Mouse (Mus musculus) liver, embryonic 16.5 days (tissue): ENCODE measurements around the gene Hk3. TPM values are rescaled to one million over a fixed set of nuclear protein-coding genes. Genes with fewer than 3 reads are reported as not detected.
A peak's percentile ranks its signal among the peaks of the same experiment; 100 is the strongest.

ENCODE experiments used
- ATAC-seq: fragments of 200-750 bp; cut with Nextera tagmentation; 2 replicates; pipeline ENCODE4 v1.8.0; 2017; ENCODE audit warnings: low read depth, mild to moderate bottlenecking, moderate number of reproducible peaks, moderate library complexity
- H3K27ac ChIP-seq: fragments of 300-500 bp; sonication (generic); 2 replicates; pipeline ENCODE4 v1.5.1; 2014; ENCODE audit warnings: mild to moderate bottlenecking, low read length
- H3K27me3 ChIP-seq: fragments of 300-500 bp; sonication (generic); 2 replicates; pipeline ENCODE4 v1.6.1; 2014; ENCODE audit warnings: low read depth, low read length, mixed read lengths; ENCODE audit not compliant: control insufficient read depth, insufficient read depth
- H3K36me3 ChIP-seq: fragments of 300-500 bp; sonication (generic); 2 replicates; pipeline ENCODE4 v1.6.1; 2014; ENCODE audit warnings: mild to moderate bottlenecking; ENCODE audit not compliant: control insufficient read depth, insufficient read depth
- H3K4me1 ChIP-seq: fragments of 300-500 bp; sonication (generic); 2 replicates; pipeline ENCODE4 v1.6.1; 2014; ENCODE audit warnings: low read depth, low read length, mixed read lengths; ENCODE audit not compliant: control insufficient read depth
- H3K4me2 ChIP-seq: fragments of 300-500 bp; sonication (generic); 2 replicates; pipeline ENCODE4 v1.6.1; 2014; ENCODE audit warnings: low read depth, low read length, mixed read lengths
- H3K4me3 ChIP-seq: fragments of 300-500 bp; sonication (generic); 2 replicates; pipeline ENCODE4 v1.5.1; 2014; ENCODE audit warnings: low read depth, mild to moderate bottlenecking, low read length
- H3K9ac ChIP-seq: fragments of 300-500 bp; sonication (generic); 2 replicates; pipeline ENCODE4 v1.6.1; 2014; ENCODE audit warnings: low read depth, low read length
- H3K9me3 ChIP-seq: fragments of 300-500 bp; sonication (generic); replicated peaks from 2 replicates; pipeline ENCODE4 v1.6.1; 2016; ENCODE audit warnings: low read length; ENCODE audit not compliant: control insufficient read depth
- WGBS: fragments of 180-500 bp; shearing (Covaris S2); extraction: QIAGEN DNeasy Blood & Tissue Kit; methylation state at CpG from one replicate; pipeline ENCODE4 v1.1.7; 2014; ENCODE audit not compliant: insufficient replicate concordance; 5-methylcytosine and 5-hydroxymethylcytosine counted together
- polyA plus RNA-seq: library from polyadenylated mRNA; unstranded; fragments of >200 nt; fragmentation: Nextera tagmentation; extraction: Ambion mirVana; gene quantifications from 2 replicates; pipeline ENCODE4 v1.2.1, GENCODE M21; 2015

The Hk3 gene
- polyA plus RNA-seq, result 7.0 and 8.3 TPM in 2 replicates

DNA sequence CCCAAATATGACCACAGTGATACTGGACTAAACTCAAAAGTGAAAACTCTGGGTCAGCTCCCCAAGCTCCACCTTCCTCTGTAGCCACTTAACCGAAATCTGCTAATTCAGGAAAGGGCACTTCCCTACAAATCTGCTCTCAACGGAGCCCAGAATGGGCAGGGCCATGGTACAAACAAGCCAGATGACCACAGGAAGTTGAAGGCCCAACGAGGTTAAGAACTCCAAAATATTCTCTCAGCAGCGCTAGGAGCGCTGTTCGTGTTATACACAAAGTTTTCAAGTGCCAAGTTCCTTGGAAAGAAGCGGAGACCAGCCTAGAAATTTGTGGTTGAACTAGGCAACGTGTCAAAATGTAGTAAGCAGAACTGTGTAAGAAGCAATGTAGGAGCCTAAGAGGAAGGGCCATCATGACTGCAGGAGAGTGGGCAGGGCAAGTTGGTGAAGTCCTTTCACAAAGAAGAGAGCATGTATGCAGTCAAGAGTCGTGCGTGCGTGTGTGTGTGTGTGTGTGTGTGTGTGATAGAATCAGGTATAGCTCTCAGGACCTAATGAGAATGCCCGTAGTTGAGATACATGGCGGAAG, at the start of gene Hk3:
Hk3 (minus strand) TSS at position 192 of the 586 bp plus-strand sequence.
- H3K36me3 ChIP-seq, result no peaks in the 10 kb centered on the region
- H3K4me3 ChIP-seq, result no peak within 1 kb of the TSS
- no peak within 1 kb of the TSS for H3K9ac ChIP-seq
- H3K27ac ChIP-seq, result peak within 1 kb of the TSS; percentile 53
- WGBS, result 53% methylated on average over 13 of the region's 13 CpGs
- no peak; the same call in 1 of the 2 replicates for ATAC-seq
- H3K9me3 ChIP-seq, result no peaks in the 10 kb centered on the region
- H3K4me2 ChIP-seq, result no peak within 1 kb of the TSS; the same call in 1 of the 2 replicates
- H3K4me1 ChIP-seq, result no peaks in the 10 kb centered on the region; the same call in 1 of the 2 replicates
- no peaks in the 10 kb centered on the region for H3K27me3 ChIP-seq

DNA sequence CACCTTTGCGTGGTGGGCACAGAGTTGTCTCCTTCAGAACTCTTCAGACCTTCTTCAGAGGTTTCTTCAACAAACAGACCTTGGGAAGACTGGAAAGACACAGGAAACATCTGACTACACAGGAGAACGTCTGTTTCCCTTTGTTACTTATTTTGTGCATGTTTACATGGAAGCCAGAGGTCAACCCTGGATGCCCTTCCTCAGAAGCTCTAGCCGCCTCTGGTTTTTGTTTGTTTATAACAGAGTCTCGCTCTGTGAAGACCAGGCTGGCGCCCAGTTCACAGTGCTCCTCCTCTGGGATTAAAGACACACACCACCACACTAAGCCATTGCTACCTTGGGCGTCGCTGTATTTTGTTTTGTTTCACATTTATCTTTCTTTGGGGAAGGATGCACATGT, 48.5 kb upstream of the Hk3 start:
- 63% methylated on average over 7 of the region's 7 CpGs for WGBS
- Histone ChIP-seq H3K36me3 (no peaks in the 10 kb centered on the region), H3K9me3 (no peaks in the 10 kb centered on the region), H3K27me3 (no peaks in the 10 kb centered on the region), H3K4me1 (no peaks in the 10 kb centered on the region), H3K4me3 (no peak overlapping the region), H3K4me2 (no peak overlapping the region), H3K9ac (no peak overlapping the region), H3K27ac (no peak overlapping the region)
- no peak for ATAC-seq

DNA sequence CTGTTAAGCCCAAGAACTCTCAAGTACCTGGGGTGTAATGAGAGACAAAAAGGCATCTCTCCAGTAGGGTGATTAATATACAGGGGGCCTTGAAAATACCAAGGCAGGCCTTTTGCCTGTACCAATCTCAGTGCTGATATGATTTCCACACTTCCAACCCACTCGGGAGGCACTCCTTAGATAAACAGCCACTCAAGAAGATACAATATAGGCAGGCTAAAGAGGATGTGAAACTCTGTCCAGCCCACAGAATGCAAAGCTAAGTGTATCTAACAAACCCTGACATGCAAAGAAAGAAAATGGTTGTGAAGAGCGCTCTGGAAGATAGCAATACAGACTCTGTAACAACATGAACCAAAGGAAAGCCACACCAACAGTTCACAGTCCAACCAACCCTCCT, 42.1 kb upstream of the Hk3 start:
- Histone ChIP-seq H3K36me3 (no peaks in the 10 kb centered on the region), H3K27ac (no peak overlapping the region), H3K4me1 (no peaks in the 10 kb centered on the region), H3K9ac (no peak overlapping the region), H3K4me3 (no peak overlapping the region), H3K9me3 (no peaks in the 10 kb centered on the region), H3K4me2 (no peak overlapping the region), H3K27me3 (no peaks in the 10 kb centered on the region)
- ATAC-seq, result no peak
- 53% methylated on average over 2 of the region's 2 CpGs for WGBS

DNA sequence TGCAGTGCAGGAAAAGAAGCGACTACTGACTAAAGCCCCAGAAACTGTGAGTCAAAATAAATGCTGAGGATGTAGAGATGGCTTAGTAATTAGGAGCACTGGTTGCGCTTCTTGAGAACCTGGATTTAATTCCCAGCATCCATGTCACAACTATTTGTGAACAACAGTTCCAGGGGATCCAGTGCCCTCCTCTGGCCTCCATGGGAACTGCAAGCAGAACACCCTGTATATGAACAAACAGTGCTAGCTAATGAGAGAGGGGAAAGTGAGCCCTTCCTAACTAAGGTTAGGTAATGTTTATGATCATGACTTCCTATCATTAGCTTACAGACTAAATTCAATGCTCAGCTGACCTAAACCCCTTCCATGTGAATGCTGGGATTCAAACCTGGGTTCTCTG, 36.9 kb upstream of the Hk3 start:
- 89% methylated on average over 2 of the region's 2 CpGs for WGBS

DNA sequence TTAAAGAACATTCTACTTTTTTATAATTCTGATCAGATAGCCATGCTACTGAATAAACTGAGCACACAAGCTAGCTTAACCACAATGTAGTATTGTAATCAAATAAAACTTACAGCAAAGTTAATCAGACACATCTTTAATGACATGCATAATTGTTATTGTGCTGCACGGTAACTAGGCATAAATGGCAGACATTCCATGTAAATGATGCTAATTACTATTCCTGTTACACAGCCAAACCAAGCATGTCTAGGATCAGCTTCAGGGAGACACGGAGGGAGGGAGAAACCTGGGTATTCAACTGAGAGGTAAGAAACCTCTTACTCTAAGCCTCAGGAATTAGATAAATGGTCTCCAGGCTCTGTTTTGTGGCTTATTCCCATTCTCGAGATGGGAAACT, 26.5 kb upstream of the Hk3 start:
- Histone ChIP-seq H3K9ac (no peak overlapping the region), H3K36me3 (no peaks in the 10 kb centered on the region), H3K4me2 (no peak overlapping the region), H3K4me3 (no peak overlapping the region), H3K9me3 (no peaks in the 10 kb centered on the region), H3K27ac (no peak overlapping the region), H3K27me3 (no peaks in the 10 kb centered on the region), H3K4me1 (no peaks in the 10 kb centered on the region)
- 78% methylated on average over 3 of the region's 3 CpGs for WGBS
- no peak for ATAC-seq

More for the DNA sequence above, 36.9 kb upstream of the Hk3 start:
- H3K4me2 ChIP-seq, result no peak overlapping the region
- H3K27me3 ChIP-seq, result no peaks in the 10 kb centered on the region
- ATAC-seq, result no peak
- no peak overlapping the region for H3K4me3 ChIP-seq
- H3K9me3 ChIP-seq, result no peaks in the 10 kb centered on the region
- peaks cover 6% of the 10 kb centered on the region; the same call in 1 of the 2 replicates for H3K36me3 ChIP-seq
- H3K4me1 ChIP-seq, result no peaks in the 10 kb centered on the region
- H3K9ac ChIP-seq, result no peak overlapping the region
- no peak overlapping the region for H3K27ac ChIP-seq

DNA sequence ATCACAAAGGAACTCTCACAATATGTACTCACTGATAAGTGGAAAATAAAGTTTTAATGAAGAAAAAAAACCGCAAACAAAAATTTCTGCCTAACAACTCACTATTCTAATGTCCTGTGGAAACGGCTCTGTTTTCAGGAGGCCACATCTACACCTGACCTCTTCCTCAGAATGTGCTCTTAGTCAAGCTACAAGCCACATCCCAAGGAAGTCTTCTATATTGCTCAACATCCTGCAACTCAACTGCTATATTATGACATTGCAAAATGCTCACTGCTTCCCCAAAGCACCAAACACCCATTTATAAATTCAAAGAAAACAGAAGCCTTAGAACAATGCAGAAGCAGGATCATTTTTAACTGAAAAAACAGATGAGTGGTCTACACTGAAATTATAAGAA, 18.8 kb upstream of the Hk3 start:
- no peaks in the 10 kb centered on the region for H3K36me3 ChIP-seq
- no peak overlapping the region for H3K4me3 ChIP-seq
- H3K27me3 ChIP-seq, result no peaks in the 10 kb centered on the region
- no peak overlapping the region for H3K4me2 ChIP-seq
- no peaks in the 10 kb centered on the region for H3K4me1 ChIP-seq
- H3K9me3 ChIP-seq, result no peaks in the 10 kb centered on the region
- peak overlapping the region; percentile 56; the same call in 1 of the 2 replicates for H3K27ac ChIP-seq
- WGBS, result 60% methylated on average over 2 of the region's 2 CpGs
- H3K9ac ChIP-seq, result no peak overlapping the region
- ATAC-seq, result no peak

DNA sequence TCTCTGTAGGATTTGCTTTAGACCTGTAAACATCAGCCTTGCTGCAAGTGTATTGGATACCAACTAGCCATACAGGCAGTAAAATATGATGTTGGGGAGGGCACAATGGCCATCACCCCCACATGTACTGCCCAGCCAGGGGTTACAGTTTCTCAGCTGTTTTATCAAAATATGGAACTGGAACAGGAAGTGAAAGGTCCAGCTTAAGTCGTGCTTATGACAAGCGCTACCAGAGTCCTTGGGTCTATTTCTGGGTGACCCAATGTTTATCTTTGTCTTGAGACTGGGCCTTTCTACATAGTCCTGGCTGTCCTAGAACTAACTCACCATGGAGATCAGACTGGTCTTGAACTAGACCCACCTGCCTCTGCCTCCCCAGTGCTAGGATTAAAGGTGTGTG, 3.0 kb upstream of the Hk3 start:
- Histone ChIP-seq H3K4me1 (no peaks in the 10 kb centered on the region; the same call in 1 of the 2 replicates), H3K9me3 (no peaks in the 10 kb centered on the region), H3K36me3 (peaks cover 4% of the 10 kb centered on the region; the same call in 1 of the 2 replicates), H3K4me3 (no peak overlapping the region), H3K27me3 (no peaks in the 10 kb centered on the region), H3K4me2 (no peak overlapping the region), H3K9ac (no peak overlapping the region), H3K27ac (no peak overlapping the region)
- no peak for ATAC-seq
- 52% methylated on average over 2 of the region's 2 CpGs for WGBS

DNA sequence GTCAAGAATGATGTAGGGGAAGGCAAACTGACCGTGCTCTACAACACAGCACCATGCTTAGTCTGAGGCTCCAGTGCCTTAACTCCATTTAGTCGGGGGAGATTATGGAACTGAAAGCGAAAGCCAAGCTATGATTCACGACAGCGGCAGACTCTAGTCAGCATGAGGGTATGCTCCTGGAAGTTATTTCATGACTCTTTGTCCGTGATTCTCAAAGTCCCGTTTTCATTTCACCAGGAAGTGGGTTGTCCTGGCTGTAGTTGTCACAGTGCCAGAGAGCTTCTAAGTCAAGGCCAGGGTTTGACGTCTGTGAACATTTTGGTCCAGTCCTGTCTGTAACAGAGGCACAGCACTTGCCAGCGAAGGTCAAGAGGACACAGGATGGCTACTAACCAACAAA, 1.5 kb upstream of the Hk3 start:
- H3K4me1 ChIP-seq, result no peaks in the 10 kb centered on the region; the same call in 1 of the 2 replicates
- peak overlapping the region; percentile 34; the same call in 1 of the 2 replicates for H3K27ac ChIP-seq
- ATAC-seq, result no peak
- H3K4me2 ChIP-seq, result no peak overlapping the region
- no peak overlapping the region for H3K9ac ChIP-seq
- H3K36me3 ChIP-seq, result peaks cover 1% of the 10 kb centered on the region; the same call in 1 of the 2 replicates
- H3K4me3 ChIP-seq, result no peak overlapping the region
- H3K9me3 ChIP-seq, result no peaks in the 10 kb centered on the region
- WGBS, result 54% methylated on average over 9 of the region's 9 CpGs
- no peaks in the 10 kb centered on the region for H3K27me3 ChIP-seq

DNA sequence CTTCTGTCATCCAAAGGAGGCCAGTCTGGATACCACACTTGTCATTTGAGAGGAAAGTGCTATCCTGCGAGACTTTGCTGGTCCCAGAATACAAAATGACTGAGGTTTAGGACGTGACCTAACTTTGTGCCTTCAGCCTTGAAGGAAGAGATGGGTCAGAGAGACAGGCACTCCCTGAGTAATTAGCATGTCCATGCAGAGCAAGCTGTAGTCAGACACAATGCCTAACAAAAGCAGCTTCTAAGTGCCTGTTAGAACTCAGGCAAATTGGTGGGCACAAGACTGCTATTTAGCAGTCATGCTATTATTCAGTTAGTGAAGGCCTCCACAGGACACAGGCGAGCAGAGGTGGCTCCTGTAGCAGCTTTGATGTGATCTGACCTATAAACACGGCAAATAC, 1.1 kb upstream of the Hk3 start:
- Histone ChIP-seq H3K27ac (no peak overlapping the region), H3K9me3 (no peaks in the 10 kb centered on the region)
- 62% methylated on average over 4 of the region's 4 CpGs for WGBS

More for the DNA sequence above, 1.1 kb upstream of the Hk3 start:
- Histone ChIP-seq H3K4me3 (no peak overlapping the region), H3K4me2 (no peak overlapping the region), H3K4me1 (no peaks in the 10 kb centered on the region; the same call in 1 of the 2 replicates), H3K9ac (no peak overlapping the region), H3K36me3 (no peaks in the 10 kb centered on the region), H3K27me3 (no peaks in the 10 kb centered on the region)
- ATAC-seq, result no peak
